Mouse (Mus musculus) kidney, embryonic 14.5 days (tissue): ENCODE results near the gene Top2b. TPM values are rescaled to one million over a fixed set of nuclear protein-coding genes. Genes with fewer than 3 reads are reported as not detected.

Source experiments
- ATAC-seq: fragments of 200-750 bp; cut with Nextera tagmentation; 2 replicates; pipeline ENCODE4 v1.8.0; 2017; ENCODE audit warnings: moderate number of reproducible peaks, mild to moderate bottlenecking, moderate TSS enrichment, moderate library complexity; ENCODE audit not compliant: low FRiP score, low TSS enrichment
- H3K27ac ChIP-seq: fragments of 300-500 bp; sonication (generic); 2 replicates; pipeline ENCODE4 v1.5.1; 2014; ENCODE audit warnings: low read depth, mild to moderate bottlenecking, low read length, moderate library complexity, mixed read lengths
- H3K27me3 ChIP-seq: fragments of 300-500 bp; sonication (generic); 2 replicates; pipeline ENCODE4 v1.6.1; 2014; ENCODE audit warnings: mild to moderate bottlenecking, low read length; ENCODE audit not compliant: control insufficient read depth, insufficient read depth
- H3K36me3 ChIP-seq: fragments of 300-500 bp; sonication (generic); 2 replicates; pipeline ENCODE4 v1.6.1; 2014; ENCODE audit warnings: low read length, mixed read lengths; ENCODE audit not compliant: control insufficient read depth, insufficient read depth
- H3K4me1 ChIP-seq: fragments of 300-500 bp; sonication (generic); 2 replicates; pipeline ENCODE4 v1.6.1; 2014; ENCODE audit warnings: low read length, mixed read lengths; ENCODE audit not compliant: control insufficient read depth, insufficient read depth
- H3K4me2 ChIP-seq: fragments of 300-500 bp; sonication (generic); replicated peaks from 2 replicates; pipeline ENCODE4 v1.6.1; 2014; ENCODE audit warnings: low read depth, mild to moderate bottlenecking, low read length
- H3K4me3 ChIP-seq: fragments of 300-500 bp; sonication (generic); 2 replicates; pipeline ENCODE4 v1.5.1; 2014; ENCODE audit warnings: mild to moderate bottlenecking, low read length
- H3K9ac ChIP-seq: fragments of 300-500 bp; sonication (generic); 2 replicates; pipeline ENCODE4 v1.6.1; 2014; ENCODE audit warnings: low read depth, mild to moderate bottlenecking, low read length, moderate library complexity
- H3K9me3 ChIP-seq: fragments of 300-500 bp; sonication (generic); 2 replicates; pipeline ENCODE4 v1.6.1; 2016; ENCODE audit warnings: low read length; ENCODE audit not compliant: control insufficient read depth
- WGBS: fragments of 180-500 bp; shearing (Covaris S2); extraction: QIAGEN DNeasy Blood & Tissue Kit; methylation state at CpG from one replicate; pipeline ENCODE4 v1.1.7; 2014; 5-methylcytosine and 5-hydroxymethylcytosine counted together
- polyA plus RNA-seq: library from polyadenylated mRNA; unstranded; fragments of >200 nt; fragmentation: Nextera tagmentation; extraction: Ambion mirVana; gene quantifications from 2 replicates; pipeline ENCODE4 v1.2.1, GENCODE M21; 2014

Gene Top2b
- polyA plus RNA-seq: 66.7 and 92.5 TPM in 2 replicates

DNA sequence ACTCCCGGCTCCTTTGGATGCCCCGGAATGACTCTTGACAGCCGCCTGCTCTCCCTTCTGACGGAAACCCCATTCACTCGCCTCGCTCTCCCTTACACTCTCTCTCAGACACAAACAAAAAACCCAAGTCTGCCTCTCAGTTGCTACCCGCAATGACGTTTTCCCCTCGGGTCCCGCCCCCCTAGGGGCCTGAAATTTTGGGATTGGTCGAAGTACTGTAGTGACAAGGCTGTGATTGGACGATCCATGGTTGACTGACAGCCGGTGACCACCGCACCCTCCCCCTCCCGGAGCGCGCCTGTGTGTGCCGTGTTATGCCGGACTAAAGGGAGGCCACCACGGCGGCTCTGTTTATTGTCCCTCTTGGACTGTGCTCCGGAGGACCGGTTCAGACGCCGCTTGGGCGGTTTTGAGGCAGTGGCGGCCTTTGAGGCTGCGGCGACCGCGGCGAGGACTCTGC, at the start of gene Top2b:
Gene Top2b (plus strand): TSS at position 302 of the 460 bp plus-strand sequence.
- Histone ChIP-seq H3K4me1 (0 out of 2 replicates have a peak, but pooled peaks cover 9% of the 10 kb centered on the region), H3K4me3 (peak within 1 kb of the TSS; percentile 95), H3K9me3 (no peaks in the 10 kb centered on the region), H3K27me3 (no peaks in the 10 kb centered on the region), H3K4me2 (peak within 1 kb of the TSS; percentile 64), H3K36me3 (no peaks in the 10 kb centered on the region), H3K27ac (peak within 1 kb of the TSS; percentile 97), H3K9ac (peak within 1 kb of the TSS; percentile 99)
- ATAC-seq: peak; percentile 99
- WGBS: 1% methylated on average over 32 of the region's 32 CpGs

GRCm38 (mm10) chr14:16316715-16317114, 48.3 kb upstream of the Top2b start:
- Histone ChIP-seq H3K9me3 (no peaks in the 10 kb centered on the region), H3K4me3 (no peak overlapping the region), H3K9ac (no peak overlapping the region), H3K36me3 (no peaks in the 10 kb centered on the region), H3K4me2 (no peak overlapping the region), H3K27ac (no peak overlapping the region), H3K4me1 (no peaks in the 10 kb centered on the region), H3K27me3 (no peaks in the 10 kb centered on the region)
- ATAC-seq: no peak
- WGBS: 48% methylated on average over 1 of the region's 1 CpGs

DNA sequence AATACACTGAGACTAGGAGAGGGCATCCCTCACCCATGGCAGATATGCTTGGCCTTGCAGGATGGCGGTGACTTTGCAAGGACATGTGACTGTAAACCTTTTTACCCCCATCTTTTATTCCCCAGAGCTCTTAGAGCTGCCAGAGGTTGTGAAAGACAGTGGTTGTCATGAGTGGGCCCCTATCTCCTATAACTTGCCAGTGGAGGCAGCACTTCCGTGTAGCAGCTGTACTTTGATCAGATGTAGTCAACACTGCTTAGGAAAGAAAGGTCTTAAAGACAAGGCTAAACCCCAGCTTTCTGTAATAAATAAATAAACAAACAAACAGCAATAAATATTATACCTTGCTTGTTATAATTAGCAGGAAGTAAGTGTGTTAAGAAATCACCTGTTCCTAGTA, 45.2 kb upstream of the Top2b start:
- H3K4me3 ChIP-seq: no peak overlapping the region
- H3K27ac ChIP-seq: no peak overlapping the region
- H3K27me3 ChIP-seq: no peaks in the 10 kb centered on the region
- H3K9me3 ChIP-seq: no peaks in the 10 kb centered on the region
- H3K4me1 ChIP-seq: no peaks in the 10 kb centered on the region
- H3K4me2 ChIP-seq: no peak overlapping the region
- WGBS: 82% methylated on average over 2 of the region's 2 CpGs
- no peak overlapping the region for H3K9ac ChIP-seq
- ATAC-seq: no peak
- no peaks in the 10 kb centered on the region for H3K36me3 ChIP-seq

DNA sequence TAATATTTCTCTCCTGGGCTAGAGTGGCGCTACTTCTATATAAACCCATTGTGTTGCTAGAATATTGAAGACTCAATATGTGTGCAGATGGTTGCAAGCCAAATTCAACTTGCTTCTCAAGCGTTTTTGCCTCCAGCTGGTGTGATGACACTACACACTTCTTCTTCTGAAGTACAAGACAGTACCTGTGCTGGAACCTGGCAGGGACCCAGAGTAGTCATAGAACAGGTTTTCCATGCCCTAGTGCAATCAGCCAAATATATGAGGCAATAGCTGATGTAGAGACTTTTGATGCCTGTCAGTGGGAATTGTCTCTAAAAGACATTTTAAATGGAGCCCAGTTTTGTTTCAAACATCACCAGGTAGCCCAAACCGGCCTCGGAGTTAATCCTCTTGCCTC, 40.6 kb upstream of the Top2b start:
- H3K4me1 ChIP-seq: no peaks in the 10 kb centered on the region
- H3K27ac ChIP-seq: no peak overlapping the region
- H3K9me3 ChIP-seq: no peaks in the 10 kb centered on the region
- no peaks in the 10 kb centered on the region for H3K27me3 ChIP-seq
- WGBS: 88% methylated on average over 4 of the region's 4 CpGs
- no peaks in the 10 kb centered on the region for H3K36me3 ChIP-seq
- ATAC-seq: no peak
- H3K4me3 ChIP-seq: no peak overlapping the region
- no peak overlapping the region for H3K9ac ChIP-seq
- H3K4me2 ChIP-seq: no peak overlapping the region

DNA sequence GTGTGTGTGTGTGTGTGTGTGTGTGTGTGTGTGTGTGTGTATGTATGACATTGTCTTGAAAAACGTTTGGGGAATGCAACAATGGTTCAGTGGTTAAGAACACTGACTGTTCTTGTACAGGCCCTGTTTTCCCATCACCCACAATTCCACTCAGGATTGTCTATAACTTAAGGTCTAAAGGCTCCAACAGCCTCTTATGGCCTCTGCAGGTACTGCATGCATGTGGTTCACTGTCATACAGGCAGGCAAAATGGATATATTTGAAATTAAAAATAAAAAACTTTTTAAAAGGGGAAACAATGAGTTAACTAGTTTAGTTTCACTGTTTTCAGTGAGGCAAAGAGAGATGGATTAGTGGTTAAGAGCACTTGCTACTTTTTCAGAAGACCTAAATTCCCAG, 39.8 kb upstream of the Top2b start:
- no peaks in the 10 kb centered on the region for H3K36me3 ChIP-seq

DNA sequence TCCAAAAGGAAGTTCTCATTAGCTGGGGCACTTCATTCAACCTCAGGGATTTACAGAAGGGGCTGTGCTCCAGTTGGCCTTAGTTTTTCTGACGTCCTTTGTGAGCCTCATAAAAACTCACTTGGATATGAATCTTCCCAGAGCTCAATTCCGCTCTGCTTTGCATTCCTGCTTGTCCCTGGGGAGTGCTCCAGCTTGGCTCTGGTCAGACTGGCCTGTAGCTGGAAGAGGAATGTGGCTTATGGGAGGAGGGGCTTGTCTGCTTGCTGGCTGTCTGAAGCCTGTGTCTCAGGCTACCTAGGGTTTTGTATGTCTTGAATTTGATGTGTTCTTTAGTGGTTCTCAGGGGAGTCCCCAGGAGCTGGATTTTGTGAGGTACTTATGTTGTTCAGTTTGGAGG, 36.4 kb upstream of the Top2b start:
- peak; percentile 97 for ATAC-seq
- 13% methylated on average over 2 of the region's 2 CpGs for WGBS
- Histone ChIP-seq H3K4me1 (no peaks in the 10 kb centered on the region), H3K4me2 (no peak overlapping the region), H3K4me3 (no peak overlapping the region), H3K27me3 (no peaks in the 10 kb centered on the region), H3K9ac (no peak overlapping the region), H3K36me3 (no peaks in the 10 kb centered on the region), H3K27ac (peak overlapping the region; percentile 80; the same call in 1 of the 2 replicates), H3K9me3 (no peaks in the 10 kb centered on the region)

More for the DNA sequence above, 39.8 kb upstream of the Top2b start:
- Histone ChIP-seq H3K4me1 (no peaks in the 10 kb centered on the region), H3K9me3 (no peaks in the 10 kb centered on the region), H3K4me2 (no peak overlapping the region), H3K4me3 (no peak overlapping the region), H3K27me3 (no peaks in the 10 kb centered on the region), H3K27ac (no peak overlapping the region), H3K9ac (no peak overlapping the region)
- WGBS: 44% methylated on average over 1 of the region's 1 CpGs
- ATAC-seq: no peak

- Histone ChIP-seq H3K27me3 (no peaks in the 10 kb centered on the region), H3K27ac (peak overlapping the region; percentile 80), H3K4me1 (no peaks in the 10 kb centered on the region), H3K4me3 (no peak overlapping the region), H3K9me3 (no peaks in the 10 kb centered on the region), H3K36me3 (no peaks in the 10 kb centered on the region), H3K4me2 (no peak overlapping the region), H3K9ac (no peak overlapping the region)
- no peak; the same call in 1 of the 2 replicates for ATAC-seq
- 40% methylated on average over 5 of the region's 5 CpGs for WGBS
These were observed 36.0 kb upstream of the Top2b start for GRCm38 (mm10) chr14:16328959-16329480.

DNA sequence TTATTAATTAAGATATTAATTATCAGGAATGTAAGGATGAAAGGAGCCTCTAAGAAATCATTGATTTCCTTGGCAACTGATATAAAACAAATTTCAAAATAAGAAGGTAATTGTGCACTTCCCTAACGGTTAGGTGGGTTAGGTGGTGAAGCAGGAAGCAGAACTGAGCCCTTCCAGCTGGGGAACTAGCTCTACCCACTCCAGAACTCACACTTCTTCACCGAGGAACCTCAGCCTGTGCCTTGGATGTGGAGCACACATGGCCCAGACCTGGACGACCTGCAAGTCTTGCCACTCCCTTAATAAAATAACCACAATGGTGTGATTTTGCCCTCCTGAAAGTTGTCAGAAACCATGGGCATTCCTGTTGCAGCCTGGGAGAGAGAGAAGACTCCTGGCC, 35.2 kb upstream of the Top2b start:
- Histone ChIP-seq H3K27ac (peak overlapping the region; percentile 80; the same call in 1 of the 2 replicates), H3K4me3 (no peak overlapping the region), H3K9me3 (no peaks in the 10 kb centered on the region), H3K36me3 (no peaks in the 10 kb centered on the region), H3K4me1 (no peaks in the 10 kb centered on the region), H3K9ac (no peak overlapping the region), H3K27me3 (no peaks in the 10 kb centered on the region), H3K4me2 (no peak overlapping the region)
- ATAC-seq: no peak
- 55% methylated on average over 3 of the region's 3 CpGs for WGBS

DNA sequence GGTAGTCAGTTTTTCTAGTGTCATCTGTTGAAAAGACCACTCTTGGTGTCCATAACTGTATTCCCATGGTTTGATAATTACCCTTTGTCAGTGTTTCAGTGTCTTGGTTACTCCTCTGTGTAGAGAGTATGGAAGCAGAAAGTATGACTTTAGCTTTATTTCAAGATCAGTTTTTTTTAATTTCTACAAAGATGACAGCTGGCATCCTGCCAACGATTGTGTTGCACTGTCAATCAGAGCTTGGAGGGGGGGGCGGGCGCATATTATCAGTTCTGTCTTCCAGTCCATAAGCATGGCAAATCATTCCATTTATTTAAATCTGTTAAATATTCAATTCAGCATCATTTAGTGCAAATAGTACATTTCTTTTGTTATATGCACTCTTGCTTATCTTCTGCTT, 30.7 kb upstream of the Top2b start:
- no peak overlapping the region for H3K4me2 ChIP-seq
- H3K27me3 ChIP-seq: no peaks in the 10 kb centered on the region
- H3K4me3 ChIP-seq: no peak overlapping the region
- H3K9ac ChIP-seq: no peak overlapping the region
- H3K9me3 ChIP-seq: no peaks in the 10 kb centered on the region
- WGBS: 87% methylated on average over 3 of the region's 3 CpGs
- no peaks in the 10 kb centered on the region for H3K4me1 ChIP-seq
- no peak for ATAC-seq
- H3K36me3 ChIP-seq: no peaks in the 10 kb centered on the region
- no peak overlapping the region for H3K27ac ChIP-seq
